Mouse (Mus musculus): ENCODE measurements around the gene Bcar3. TPM values are rescaled to one million over a fixed set of nuclear protein-coding genes. Genes with fewer than 3 reads are reported as not detected.

The Bcar3 gene
- polyA plus RNA-seq, 1 experiment from 2014 or later = 7.1 TPM

DNA sequence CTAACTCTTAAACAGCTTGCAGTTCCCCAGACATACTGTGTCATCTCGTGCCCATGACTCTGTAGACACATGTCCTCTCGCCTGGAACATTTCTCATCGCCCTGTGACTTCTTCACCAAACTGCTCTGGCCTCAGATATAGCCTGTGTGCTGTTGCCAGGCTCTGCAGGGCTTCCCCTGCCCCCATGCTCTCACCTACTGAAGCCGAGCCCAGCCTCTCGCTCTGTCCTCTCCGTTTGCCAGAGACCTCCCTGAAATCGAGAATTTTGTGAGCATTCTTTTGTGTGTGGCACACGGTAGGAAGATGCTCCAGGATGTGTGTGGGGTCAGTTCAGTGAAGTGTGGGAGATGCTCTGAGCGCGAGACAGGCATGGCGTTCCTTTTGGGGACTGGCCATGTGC lies 151.8 kb downstream of the Bcar3 start:
- Histone ChIP-seq H3K27me3 (replicated peaks; ENCODE audit: control insufficient read depth, insufficient read depth, low read length) (no peaks in the 10 kb centered on the region), H3K9ac (ENCODE audit: low read depth, low read length) (no peak overlapping the region), H3K9me3 (ENCODE audit: control insufficient read depth, low read length) (no peaks in the 10 kb centered on the region), H3K4me2 (ENCODE audit: low read length) (no peak overlapping the region), H3K27ac (ENCODE audit: low read depth, low read length) (no peak overlapping the region), H3K4me3 (ENCODE audit: low read length) (no peak overlapping the region), H3K4me1 (ENCODE audit: control insufficient read depth, insufficient read depth, low read depth, low read length) (no peaks in the 10 kb centered on the region), H3K36me3 (ENCODE audit: control insufficient read depth, insufficient read depth, low read length) (no peaks in the 10 kb centered on the region)
- ATAC-seq = no peak
- 85% methylated on average over 11 of the region's 11 CpGs for WGBS

DNA sequence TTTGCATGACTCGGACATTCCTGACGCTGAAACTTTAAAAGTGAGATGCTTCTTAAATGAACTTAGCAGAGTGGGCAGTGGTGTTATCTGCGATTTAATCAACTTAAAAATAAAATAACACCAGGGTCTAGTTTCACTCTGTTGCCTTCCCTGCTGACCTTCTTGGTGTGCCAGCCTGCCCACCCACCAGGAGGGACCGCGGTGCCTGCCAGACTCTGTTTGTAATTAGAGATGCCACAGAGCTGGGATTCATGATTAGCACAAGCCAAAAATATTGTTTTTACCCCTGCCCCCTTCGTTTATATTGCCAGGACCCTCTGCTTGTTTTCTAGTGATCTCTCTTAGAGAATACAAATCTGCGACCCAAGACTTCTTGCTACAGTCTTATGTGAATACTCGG lies 152.7 kb downstream of the Bcar3 start:
- Histone ChIP-seq H3K4me2 (ENCODE audit: low read length) (no peak overlapping the region), H3K9me3 (ENCODE audit: control insufficient read depth, low read length) (no peaks in the 10 kb centered on the region), H3K9ac (ENCODE audit: low read depth, low read length) (no peak overlapping the region), H3K36me3 (ENCODE audit: control insufficient read depth, insufficient read depth, low read length) (no peaks in the 10 kb centered on the region), H3K4me3 (ENCODE audit: low read length) (no peak overlapping the region), H3K4me1 (ENCODE audit: control insufficient read depth, insufficient read depth, low read depth, low read length) (no peaks in the 10 kb centered on the region), H3K27me3 (replicated peaks; ENCODE audit: control insufficient read depth, insufficient read depth, low read length) (no peaks in the 10 kb centered on the region), H3K27ac (ENCODE audit: low read depth, low read length) (no peak overlapping the region)
- 73% methylated on average over 8 of the region's 8 CpGs for WGBS
- no peak for ATAC-seq

- Histone ChIP-seq H3K27ac (ENCODE audit: low read depth, low read length) (no peak overlapping the region), H3K27me3 (replicated peaks; ENCODE audit: control insufficient read depth, insufficient read depth, low read length) (no peaks in the 10 kb centered on the region), H3K4me3 (ENCODE audit: low read length) (no peak overlapping the region), H3K4me1 (ENCODE audit: control insufficient read depth, insufficient read depth, low read depth, low read length) (no peaks in the 10 kb centered on the region), H3K36me3 (ENCODE audit: control insufficient read depth, insufficient read depth, low read length) (no peaks in the 10 kb centered on the region), H3K9me3 (ENCODE audit: control insufficient read depth, low read length) (no peaks in the 10 kb centered on the region), H3K9ac (ENCODE audit: low read depth, low read length) (no peak overlapping the region), H3K4me2 (ENCODE audit: low read length) (no peak overlapping the region)
- WGBS = 98% methylated on average over 13 of the region's 13 CpGs
- no peak for ATAC-seq
These were observed 154.3 kb downstream of the Bcar3 start for GRCm38 (mm10) chr3:122448196-122448595.

GRCm38 (mm10) chr3:122450041-122450440 lies 156.1 kb downstream of the Bcar3 start:
- Histone ChIP-seq H3K27me3 (replicated peaks; ENCODE audit: control insufficient read depth, insufficient read depth, low read length) (no peaks in the 10 kb centered on the region), H3K36me3 (ENCODE audit: control insufficient read depth, insufficient read depth, low read length) (no peaks in the 10 kb centered on the region), H3K4me1 (ENCODE audit: control insufficient read depth, insufficient read depth, low read depth, low read length) (no peaks in the 10 kb centered on the region), H3K9ac (ENCODE audit: low read depth, low read length) (no peak overlapping the region), H3K4me3 (ENCODE audit: low read length) (no peak overlapping the region), H3K9me3 (ENCODE audit: control insufficient read depth, low read length) (no peaks in the 10 kb centered on the region), H3K4me2 (ENCODE audit: low read length) (no peak overlapping the region), H3K27ac (ENCODE audit: low read depth, low read length) (no peak overlapping the region)
- ATAC-seq = no peak
- 91% methylated on average over 7 of the region's 7 CpGs for WGBS

DNA sequence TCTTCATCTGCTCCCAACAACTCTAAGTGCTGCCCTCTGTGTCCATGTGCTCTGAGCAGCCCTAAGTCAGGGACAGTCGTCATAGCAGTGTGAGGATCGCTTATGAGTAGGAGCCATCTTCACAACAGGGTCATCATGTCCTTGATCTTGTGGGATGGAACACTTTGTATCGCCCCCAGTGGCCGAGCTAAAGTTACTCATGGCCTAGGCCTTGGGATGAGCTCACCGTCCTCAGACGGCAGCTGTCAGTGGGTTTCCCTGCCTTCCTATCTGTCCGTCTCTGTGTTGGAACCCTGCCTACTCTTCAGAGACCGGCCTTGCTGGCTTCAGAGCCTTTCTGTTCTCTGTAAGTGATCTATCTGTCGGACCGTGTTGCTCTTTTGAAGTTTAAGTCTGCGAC lies 159.9 kb downstream of the Bcar3 start:
- WGBS = 87% methylated on average over 11 of the region's 11 CpGs
- Histone ChIP-seq H3K9ac (ENCODE audit: low read depth, low read length) (no peak overlapping the region), H3K4me1 (ENCODE audit: control insufficient read depth, insufficient read depth, low read depth, low read length) (no peaks in the 10 kb centered on the region), H3K4me3 (ENCODE audit: low read length) (no peak overlapping the region), H3K27ac (ENCODE audit: low read depth, low read length) (no peak overlapping the region), H3K36me3 (ENCODE audit: control insufficient read depth, insufficient read depth, low read length) (no peaks in the 10 kb centered on the region), H3K9me3 (ENCODE audit: control insufficient read depth, low read length) (no peaks in the 10 kb centered on the region), H3K4me2 (ENCODE audit: low read length) (no peak overlapping the region), H3K27me3 (replicated peaks; ENCODE audit: control insufficient read depth, insufficient read depth, low read length) (no peaks in the 10 kb centered on the region)
- no peak for ATAC-seq

- Histone ChIP-seq H3K27ac (ENCODE audit: low read depth, low read length) (no peak overlapping the region), H3K4me3 (ENCODE audit: low read length) (no peak overlapping the region), H3K4me2 (ENCODE audit: low read length) (no peak overlapping the region), H3K4me1 (ENCODE audit: control insufficient read depth, insufficient read depth, low read depth, low read length) (peaks cover 4% of the 10 kb centered on the region), H3K9me3 (ENCODE audit: control insufficient read depth, low read length) (no peaks in the 10 kb centered on the region), H3K27me3 (replicated peaks; ENCODE audit: control insufficient read depth, insufficient read depth, low read length) (no peaks in the 10 kb centered on the region), H3K36me3 (ENCODE audit: control insufficient read depth, insufficient read depth, low read length) (no peaks in the 10 kb centered on the region), H3K9ac (ENCODE audit: low read depth, low read length) (no peak overlapping the region)
- 91% methylated on average over 4 of the region's 4 CpGs for WGBS
- no peak for ATAC-seq
These were observed 162.2 kb downstream of the Bcar3 start for GRCm38 (mm10) chr3:122456156-122456555.

DNA sequence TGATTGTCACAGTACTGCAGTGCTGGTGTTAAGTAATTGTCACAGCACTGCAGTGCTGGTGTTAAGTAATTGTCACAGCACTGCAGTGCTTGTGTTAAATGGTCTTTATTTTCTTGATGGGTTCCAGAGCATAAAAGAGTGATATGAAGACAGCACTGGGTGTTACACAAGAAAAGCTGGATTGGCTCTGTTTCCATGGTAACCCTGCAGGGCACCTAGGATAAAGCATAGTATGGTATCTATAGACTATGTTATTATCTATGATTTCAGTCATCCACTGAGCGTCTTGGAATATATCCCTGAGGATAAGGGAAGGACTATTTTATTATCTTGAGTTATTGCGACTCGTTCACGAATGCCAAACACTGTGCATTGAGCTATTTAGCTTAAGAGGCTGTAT lies 162.9 kb downstream of the Bcar3 start:
- H3K4me2 ChIP-seq (ENCODE audit: low read length) = no peak overlapping the region
- H3K36me3 ChIP-seq (ENCODE audit: control insufficient read depth, insufficient read depth, low read length) = no peaks in the 10 kb centered on the region
- WGBS = 61% methylated on average over 4 of the region's 4 CpGs
- no peak overlapping the region for H3K4me3 ChIP-seq (ENCODE audit: low read length)
- no peaks in the 10 kb centered on the region for H3K27me3 ChIP-seq (replicated peaks; ENCODE audit: control insufficient read depth, insufficient read depth, low read length)
- H3K9me3 ChIP-seq (ENCODE audit: control insufficient read depth, low read length) = no peaks in the 10 kb centered on the region
- peaks cover 10% of the 10 kb centered on the region for H3K4me1 ChIP-seq (ENCODE audit: control insufficient read depth, insufficient read depth, low read depth, low read length)
- no peak overlapping the region for H3K9ac ChIP-seq (ENCODE audit: low read depth, low read length)
- ATAC-seq = 0 out of 2 replicates have a peak, but pooled peaks have one; percentile 29
- no peak overlapping the region for H3K27ac ChIP-seq (ENCODE audit: low read depth, low read length)

DNA sequence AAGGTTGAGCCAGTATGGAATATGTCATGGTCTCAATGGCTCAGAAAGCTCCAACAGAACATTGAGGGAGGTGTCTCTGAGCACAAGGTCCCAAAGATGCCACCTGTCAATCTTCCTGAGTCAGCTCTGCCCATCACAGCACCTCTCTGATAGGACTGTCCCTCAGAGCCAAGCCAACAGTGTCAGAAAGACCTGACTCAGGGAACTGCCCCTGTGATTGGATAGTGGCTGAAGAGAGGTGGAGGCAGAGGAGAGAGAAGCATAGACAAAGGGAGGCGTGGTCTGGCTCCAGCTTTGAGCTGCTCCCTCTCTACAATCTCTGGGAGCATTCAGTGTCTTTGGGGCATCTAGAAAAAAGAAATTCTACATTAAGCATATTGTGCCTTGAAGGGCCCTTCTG lies 163.8 kb downstream of the Bcar3 start:
- Histone ChIP-seq H3K9ac (ENCODE audit: low read depth, low read length) (no peak overlapping the region), H3K36me3 (ENCODE audit: control insufficient read depth, insufficient read depth, low read length) (no peaks in the 10 kb centered on the region), H3K9me3 (ENCODE audit: control insufficient read depth, low read length) (no peaks in the 10 kb centered on the region), H3K27ac (ENCODE audit: low read depth, low read length) (no peak overlapping the region), H3K27me3 (replicated peaks; ENCODE audit: control insufficient read depth, insufficient read depth, low read length) (no peaks in the 10 kb centered on the region), H3K4me3 (ENCODE audit: low read length) (no peak overlapping the region), H3K4me1 (ENCODE audit: control insufficient read depth, insufficient read depth, low read depth, low read length) (peaks cover 17% of the 10 kb centered on the region), H3K4me2 (ENCODE audit: low read length) (no peak overlapping the region)
- 22% methylated on average over 1 of the region's 1 CpGs for WGBS
- ATAC-seq = no peak

- Histone ChIP-seq H3K4me2 (ENCODE audit: low read length) (no peak overlapping the region), H3K27ac (ENCODE audit: low read depth, low read length) (no peak overlapping the region), H3K9ac (ENCODE audit: low read depth, low read length) (no peak overlapping the region), H3K4me3 (ENCODE audit: low read length) (no peak overlapping the region), H3K9me3 (ENCODE audit: control insufficient read depth, low read length) (no peaks in the 10 kb centered on the region), H3K27me3 (replicated peaks; ENCODE audit: control insufficient read depth, insufficient read depth, low read length) (no peaks in the 10 kb centered on the region), H3K4me1 (ENCODE audit: control insufficient read depth, insufficient read depth, low read depth, low read length) (peaks cover 17% of the 10 kb centered on the region), H3K36me3 (ENCODE audit: control insufficient read depth, insufficient read depth, low read length) (no peaks in the 10 kb centered on the region)
- WGBS = 81% methylated on average over 8 of the region's 8 CpGs
- no peak for ATAC-seq
These were observed 164.8 kb downstream of the Bcar3 start for GRCm38 (mm10) chr3:122458743-122459142.
